8 mouse cellular contexts compared by ENCODE assay signal in genomic region chr17:87312924-87313870, GRCm38 (mm10). TPM values are rescaled to one million over a fixed set of nuclear protein-coding genes. Genes with fewer than 3 reads are reported as not detected.
A peak's percentile ranks its signal among the peaks of the same experiment; 100 is the strongest.
DNase-seq lines count a peak whose midpoint lies in the region; ATAC-seq lines count a peak whose summit lies in the region.

No protein-coding gene starts in this region.

- H3K27ac ChIP-seq in hindbrain, embryonic 13.5 days: no peak overlapping the region
- no peak overlapping the region for H3K27ac ChIP-seq in hindbrain, embryonic 14.5 days
- H3K27ac ChIP-seq in embryonic facial prominence, embryonic 14.5 days (replicated peaks; ENCODE audit: low read depth, low read length): 0 out of 2 replicates have a peak overlapping the region, but pooled peaks have one; percentile 22
- H3K27ac ChIP-seq in kidney, embryonic 16.5 days (ENCODE audit: low read length): peak overlapping the region; percentile 63

- no peak overlapping the region for H3K4me2 ChIP-seq in hindbrain, embryonic 13.5 days
- H3K4me2 ChIP-seq in hindbrain, embryonic 14.5 days (replicated peaks): no peak overlapping the region
- peak overlapping the region; percentile 18 for H3K4me2 ChIP-seq in embryonic facial prominence, embryonic 14.5 days (ENCODE audit: low read depth, low read length)
- no peak overlapping the region for H3K4me2 ChIP-seq in kidney, embryonic 16.5 days (replicated peaks; ENCODE audit: low read depth, low read length)

- no peak for DNase-seq in hindbrain, embryonic 14.5 days (ENCODE audit: low spot score)
- no peak for DNase-seq in embryonic facial prominence, embryonic 14.5 days (ENCODE audit: low spot score)
- DNase-seq in retina, postnatal 1 day: peak; percentile 39
- DNase-seq in layer of hippocampus, postnatal 25 days (ENCODE audit: extremely low spot score in 1 of 2, low spot score in 1 of 2): no peak
- DNase-seq in layer of hippocampus, postnatal 10 days (ENCODE audit: low spot score in 2 of 2): no peak
- DNase-seq in B cell, adult 2 months: no peak

- no peaks in the 10 kb centered on the region for H3K9me3 ChIP-seq in hindbrain, embryonic 13.5 days
- H3K9me3 ChIP-seq in hindbrain, embryonic 14.5 days (ENCODE audit: control insufficient read depth, low read length): no peaks in the 10 kb centered on the region
- H3K9me3 ChIP-seq in embryonic facial prominence, embryonic 14.5 days (ENCODE audit: control insufficient read depth, low read length): no peaks in the 10 kb centered on the region
- no peaks in the 10 kb centered on the region for H3K9me3 ChIP-seq in kidney, embryonic 16.5 days (ENCODE audit: low read length)

- no peak overlapping the region for H3K4me3 ChIP-seq in hindbrain, embryonic 13.5 days
- H3K4me3 ChIP-seq in hindbrain, embryonic 14.5 days (replicated peaks; ENCODE audit: low read length): no peak overlapping the region
- no peak overlapping the region for H3K4me3 ChIP-seq in embryonic facial prominence, embryonic 14.5 days (ENCODE audit: low read depth, low read length)
- H3K4me3 ChIP-seq in kidney, embryonic 16.5 days (ENCODE audit: low read length): no peak overlapping the region

- no peak for ATAC-seq in hindbrain, embryonic 13.5 days (ENCODE audit: low FRiP score)
- no peak for ATAC-seq in hindbrain, embryonic 14.5 days (ENCODE audit: low FRiP score)
- no peak for ATAC-seq in embryonic facial prominence, embryonic 14.5 days (ENCODE audit: low read depth)
- 0 out of 2 replicates have a peak, but pooled peaks have one; percentile 7 for ATAC-seq in kidney, embryonic 16.5 days (ENCODE audit: low FRiP score, low TSS enrichment)

- H3K27me3 ChIP-seq in hindbrain, embryonic 13.5 days: no peaks in the 10 kb centered on the region
- H3K27me3 ChIP-seq in hindbrain, embryonic 14.5 days (ENCODE audit: control insufficient read depth, insufficient read depth, low read length): no peaks in the 10 kb centered on the region
- H3K27me3 ChIP-seq in embryonic facial prominence, embryonic 14.5 days (replicated peaks; ENCODE audit: control insufficient read depth, insufficient read depth, low read length): no peaks in the 10 kb centered on the region; the same call in 1 of the 2 replicates
- no peaks in the 10 kb centered on the region for H3K27me3 ChIP-seq in kidney, embryonic 16.5 days (ENCODE audit: insufficient read depth, low read length)

- H3K36me3 ChIP-seq in hindbrain, embryonic 13.5 days: peaks cover 6% of the 10 kb centered on the region; the same call in 1 of the 2 replicates
- H3K36me3 ChIP-seq in hindbrain, embryonic 14.5 days (replicated peaks; ENCODE audit: control insufficient read depth, insufficient read depth): no peaks in the 10 kb centered on the region
- H3K36me3 ChIP-seq in embryonic facial prominence, embryonic 14.5 days (ENCODE audit: control insufficient read depth, insufficient read depth, low read length): no peaks in the 10 kb centered on the region
- no peaks in the 10 kb centered on the region for H3K36me3 ChIP-seq in kidney, embryonic 16.5 days (ENCODE audit: insufficient read depth, low read length)

- 0 out of 2 replicates have a peak overlapping the region, but pooled peaks have one; percentile 2 for H3K9ac ChIP-seq in hindbrain, embryonic 13.5 days
- H3K9ac ChIP-seq in hindbrain, embryonic 14.5 days: no peak overlapping the region
- H3K9ac ChIP-seq in embryonic facial prominence, embryonic 14.5 days (ENCODE audit: low read depth, low read length): no peak overlapping the region
- 0 out of 2 replicates have a peak overlapping the region, but pooled peaks have one; percentile 4 for H3K9ac ChIP-seq in kidney, embryonic 16.5 days (replicated peaks; ENCODE audit: low read length)

- H3K4me1 ChIP-seq in hindbrain, embryonic 13.5 days (replicated peaks): peaks cover 31% of the 10 kb centered on the region
- H3K4me1 ChIP-seq in hindbrain, embryonic 14.5 days (replicated peaks; ENCODE audit: control insufficient read depth, insufficient read depth, low read length): no peaks in the 10 kb centered on the region
- 0 out of 2 replicates have a peak, but pooled peaks cover 5% of the 10 kb centered on the region for H3K4me1 ChIP-seq in embryonic facial prominence, embryonic 14.5 days (ENCODE audit: control insufficient read depth, insufficient read depth, low read length)
- H3K4me1 ChIP-seq in kidney, embryonic 16.5 days (ENCODE audit: insufficient read depth, low read length): peaks cover 24% of the 10 kb centered on the region

- WGBS in hindbrain, embryonic 13.5 days: 64% methylated on average over 18 of the region's 18 CpGs
- 55% methylated on average over 18 of the region's 18 CpGs for WGBS in hindbrain, embryonic 14.5 days
- WGBS in embryonic facial prominence, embryonic 14.5 days: 33% methylated on average over 18 of the region's 18 CpGs
- 43% methylated on average over 18 of the region's 18 CpGs for WGBS in kidney, embryonic 16.5 days

RNA-seq across cellular contexts. Expression of gene Ttc7, which starts 30.5 kb away (rescaled TPM):
- 4.2 and 5.7 TPM in 2 replicates for polyA plus RNA-seq in hindbrain, embryonic 13.5 days (2015; fragmentation: Nextera tagmentation; extraction: Ambion mirVana)
- polyA plus RNA-seq in hindbrain, embryonic 14.5 days (2014; fragmentation: Nextera tagmentation; extraction: Ambion mirVana): 5.0 and 6.3 TPM in 2 replicates
- 9.6 and 10.2 TPM in 2 replicates for polyA plus RNA-seq in embryonic facial prominence, embryonic 14.5 days (2014; fragmentation: Nextera tagmentation; extraction: Ambion mirVana)
- 8.7 and 9.4 TPM in 2 replicates for polyA plus RNA-seq in kidney, embryonic 16.5 days (2015; fragmentation: Nextera tagmentation; extraction: Ambion mirVana)
- 1 to 10 TPM; 5.1 to 8.1 TPM for total RNA-seq in layer of hippocampus, postnatal 25 days (2021)
- 1 to 10 TPM; 6.4 to 7.1 TPM for total RNA-seq in layer of hippocampus, postnatal 10 days (2021)

RNA-seq across cellular contexts. Expression of gene Mcfd2, which starts 47.5 kb away (rescaled TPM):
- 48.2 and 50.9 TPM in 2 replicates for polyA plus RNA-seq in hindbrain, embryonic 13.5 days (2015; fragmentation: Nextera tagmentation; extraction: Ambion mirVana)
- 47.0 and 49.0 TPM in 2 replicates for polyA plus RNA-seq in hindbrain, embryonic 14.5 days (2014; fragmentation: Nextera tagmentation; extraction: Ambion mirVana)
- polyA plus RNA-seq in embryonic facial prominence, embryonic 14.5 days (2014; fragmentation: Nextera tagmentation; extraction: Ambion mirVana): 113 TPM in 2 replicates
- polyA plus RNA-seq in kidney, embryonic 16.5 days (2015; fragmentation: Nextera tagmentation; extraction: Ambion mirVana): 132 and 151 TPM in 2 replicates
- total RNA-seq in layer of hippocampus, postnatal 25 days (2021): 10 to 100 TPM; 51.0 to 53.2 TPM
- 10 to 100 TPM; 35.4 to 37.0 TPM for total RNA-seq in layer of hippocampus, postnatal 10 days (2021)

Comparison
In these comparisons a context has a peak if more than half of its experiments do, and no peak if none do; other contexts are left out.
1. H3K9ac ChIP-seq: peak in hindbrain, embryonic 13.5 days (single experiment) and kidney, embryonic 16.5 days (single experiment); none in hindbrain, embryonic 14.5 days (single experiment) and embryonic facial prominence, embryonic 14.5 days (single experiment).
2. H3K27ac ChIP-seq: peak in embryonic facial prominence, embryonic 14.5 days (single experiment) and kidney, embryonic 16.5 days (single experiment); none in hindbrain, embryonic 13.5 days (single experiment) and hindbrain, embryonic 14.5 days (single experiment).